Mouse (Mus musculus) brain, embryonic 14.5 days (tissue): ENCODE measurements around the gene Ipcef1. TPM values are rescaled to one million over a fixed set of nuclear protein-coding genes. Genes with fewer than 3 reads are reported as not detected.
"Not testable (repeated sequence)": the region's sequence is repeated elsewhere in the genome, so short reads cannot be mapped to it uniquely, and the experiment has no call there.

Source experiments
- DNase-seq: peaks from one replicate; pipeline ENCODE4 v3.0.0-alpha.2; 2011; ENCODE audit warnings: low read depth
- CTCF ChIP-seq: fragments of 200-500 bp; IDR thresholded peaks from 2 replicates; pipeline ENCODE4 v1.5.1; 2012; ENCODE audit warnings: inconsistent platforms, mild to moderate bottlenecking, moderate library complexity, borderline replicate concordance; ENCODE audit not compliant: insufficient read depth, insufficient read length; ENCODE audit errors: extremely low read depth
- POLR2A ChIP-seq: fragments of 200-500 bp; IDR thresholded peaks from 2 replicates; pipeline ENCODE4 v1.6.1; 2012; ENCODE audit warnings: mild to moderate bottlenecking, inconsistent platforms, borderline replicate concordance; ENCODE audit not compliant: poor library complexity, insufficient read depth, insufficient read length, severe bottlenecking; ENCODE audit errors: extremely low read depth
- polyA plus RNA-seq: library from polyadenylated mRNA; depleted of rRNA; stranded (reverse); fragments of >200 nt; gene quantifications from 2 replicates; pipeline ENCODE4 v1.2.3, GENCODE M21; 2012

The Ipcef1 gene
- polyA plus RNA-seq, 1 experiment = 1.6 TPM

DNA sequence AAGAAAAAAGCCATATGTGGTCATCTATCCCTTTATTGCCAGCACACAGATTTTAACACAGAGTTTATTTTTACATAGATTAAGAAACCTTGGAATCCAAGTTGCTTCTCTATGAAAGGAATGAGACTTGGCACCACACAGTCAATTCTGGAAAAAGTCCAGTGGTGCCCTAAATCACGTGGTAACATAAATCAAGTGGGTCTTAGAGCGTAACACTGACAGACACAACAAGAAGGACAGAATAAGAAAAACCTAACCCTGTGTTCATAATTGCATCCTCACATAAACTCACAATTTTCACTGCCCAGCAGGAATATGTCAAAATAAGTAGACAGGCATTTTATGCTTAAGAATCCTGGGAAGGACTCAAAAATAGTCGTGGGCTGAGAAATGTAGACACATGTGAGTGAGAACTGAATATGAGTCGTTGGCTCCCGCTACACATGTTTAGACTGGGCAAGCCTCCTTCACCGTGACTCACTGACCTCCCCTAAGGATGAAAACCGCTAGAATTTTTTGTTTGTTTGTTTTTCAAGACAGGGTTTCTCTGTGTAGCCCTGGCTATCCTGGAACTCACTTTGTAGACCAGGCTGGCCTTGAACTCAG lies 32.4 kb downstream of the Ipcef1 start:
- no peak for DNase-seq
- no peak for TF ChIP-seq POLR2A
- no peak for TF ChIP-seq CTCF

DNA sequence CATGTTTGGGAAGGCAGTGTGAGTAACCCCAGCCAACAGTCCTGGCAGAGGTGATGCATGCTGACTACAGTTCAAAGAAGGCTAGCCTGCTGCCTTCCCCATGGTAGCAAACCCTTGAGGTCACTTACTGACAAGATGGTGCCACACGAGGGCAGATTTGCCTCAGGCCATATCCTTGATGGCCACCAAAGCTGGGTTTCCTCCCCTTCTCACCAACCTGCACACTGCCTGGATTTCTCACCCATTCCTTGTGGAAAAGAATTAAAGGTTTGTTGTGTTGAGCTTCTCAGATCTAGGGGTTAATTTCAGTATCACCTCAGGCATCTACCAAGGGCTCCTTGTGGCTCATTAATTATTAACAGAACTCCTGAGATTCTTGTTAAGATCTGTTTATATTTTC lies 37.1 kb downstream of the Ipcef1 start:
- no peak for TF ChIP-seq CTCF
- no peak for TF ChIP-seq POLR2A
- no peak for DNase-seq

DNA sequence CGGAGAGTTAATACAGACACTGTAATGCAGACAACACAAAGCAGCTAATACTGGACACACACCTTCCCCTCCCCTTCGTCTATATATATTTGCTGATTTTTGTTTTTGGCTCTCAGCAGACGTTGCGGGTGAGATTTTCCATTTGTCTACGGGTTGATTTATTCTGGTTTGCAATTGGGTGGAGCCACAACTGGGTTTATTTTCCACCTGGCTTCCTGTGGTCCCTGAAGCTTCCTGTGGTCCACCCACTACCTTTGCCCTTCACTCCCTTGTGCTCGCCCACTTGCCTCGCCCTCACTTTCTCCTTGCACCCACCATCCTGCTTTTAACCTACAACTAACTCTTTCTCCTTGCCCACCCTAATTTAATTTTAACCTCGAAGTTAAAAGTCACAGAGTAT lies 41.7 kb downstream of the Ipcef1 start:
- DNase-seq = no peak
- no peak for TF ChIP-seq CTCF
- no peak for TF ChIP-seq POLR2A

DNA sequence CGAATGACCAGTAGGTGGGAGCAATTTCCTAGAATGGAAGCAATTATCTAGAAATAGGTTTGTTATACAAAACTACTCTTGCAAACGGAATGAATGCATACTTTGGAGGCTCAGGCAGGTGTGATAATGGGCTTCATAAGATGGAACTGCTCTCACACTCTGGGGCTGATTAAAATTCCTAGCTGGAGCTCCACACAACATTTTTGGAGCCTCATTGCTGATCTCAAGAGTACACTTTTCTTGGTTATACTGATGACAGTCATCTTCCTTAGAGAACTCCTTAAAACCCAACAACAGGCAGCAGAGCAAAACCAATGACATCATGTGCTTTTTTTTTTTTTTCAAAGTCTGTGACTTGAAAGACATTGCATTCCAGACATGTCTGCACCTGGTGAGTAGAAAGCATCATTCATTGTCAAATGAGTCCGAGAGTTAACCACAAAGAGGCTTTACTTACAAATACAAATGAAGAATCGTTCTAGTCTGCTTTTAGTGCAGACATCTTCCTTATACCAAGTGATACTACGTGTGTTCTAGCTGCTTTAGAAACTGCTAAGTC lies 47.2 kb downstream of the Ipcef1 start:
- no peak for TF ChIP-seq CTCF
- TF ChIP-seq POLR2A = no peak
- peak; percentile 25 for DNase-seq

DNA sequence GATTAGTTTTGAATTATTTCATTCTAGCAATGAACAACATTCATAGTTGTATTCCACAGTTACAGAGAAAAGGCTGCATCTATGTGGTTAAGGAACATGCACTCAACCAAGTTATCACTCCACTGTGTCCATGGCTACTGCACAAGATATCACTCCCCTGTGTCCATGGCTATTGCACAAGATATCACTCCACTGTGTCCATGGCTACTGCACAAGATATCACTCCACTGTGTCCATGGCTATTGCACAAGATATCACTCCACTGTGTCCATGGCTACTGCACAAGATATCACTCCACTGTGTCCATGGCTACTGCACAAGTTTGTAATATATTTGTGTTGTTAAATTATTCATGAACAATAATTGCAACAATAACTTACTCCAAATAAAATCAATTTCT lies 48.4 kb downstream of the Ipcef1 start:
- DNase-seq = not testable (repeated sequence)

DNA sequence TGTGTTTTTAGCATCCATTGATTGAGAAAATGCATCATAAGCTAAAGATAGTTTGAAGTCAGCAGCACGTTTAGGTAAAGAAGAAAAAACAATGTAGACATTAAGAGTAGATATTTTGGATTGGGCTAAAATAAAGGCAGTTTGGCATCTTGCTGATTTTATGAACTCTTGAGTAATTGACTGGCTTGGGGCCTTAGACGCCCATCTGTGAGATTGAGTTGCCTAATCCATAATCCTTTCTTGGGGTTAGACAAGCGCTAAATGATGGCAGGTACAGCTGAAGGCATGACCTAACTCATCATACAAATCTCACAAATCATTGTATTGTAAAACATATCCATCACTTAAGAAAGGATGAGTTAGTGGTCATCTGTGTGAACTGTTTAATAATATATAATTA lies 52.9 kb downstream of the Ipcef1 start:
- TF ChIP-seq POLR2A = no peak
- no peak for TF ChIP-seq CTCF
- DNase-seq = no peak

DNA sequence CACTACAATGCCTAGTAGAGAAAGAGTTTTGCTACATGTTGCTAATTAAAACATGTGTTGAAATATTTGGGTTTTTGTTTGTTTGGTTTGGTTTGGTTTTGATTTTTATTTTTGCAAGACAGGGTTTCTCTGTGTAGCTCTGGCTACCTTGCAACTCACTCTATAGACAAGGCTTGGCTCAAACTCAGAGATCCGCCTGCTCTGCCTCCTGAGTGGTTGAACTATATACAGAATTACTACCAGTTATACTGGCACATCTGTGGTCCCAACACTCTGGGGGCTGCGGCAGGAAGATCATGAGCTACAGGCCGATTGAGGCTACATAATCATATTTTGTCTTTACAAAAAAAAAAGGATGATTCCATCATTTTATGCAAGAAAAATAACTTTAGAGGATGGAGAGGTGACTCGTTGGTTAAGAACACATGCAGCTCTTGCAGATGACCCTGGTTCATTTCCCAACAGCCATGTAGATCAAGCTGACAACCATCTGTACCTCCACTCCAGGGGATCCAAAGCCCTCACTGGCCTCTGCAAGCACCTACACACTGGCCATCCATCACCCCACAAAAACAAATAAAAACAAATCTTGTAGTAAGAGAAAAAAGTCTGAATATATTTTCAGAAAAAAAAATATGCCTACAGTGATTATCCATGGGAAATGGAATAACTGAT lies 53.6 kb downstream of the Ipcef1 start:
- no peak for TF ChIP-seq POLR2A
- TF ChIP-seq CTCF = no peak

DNA sequence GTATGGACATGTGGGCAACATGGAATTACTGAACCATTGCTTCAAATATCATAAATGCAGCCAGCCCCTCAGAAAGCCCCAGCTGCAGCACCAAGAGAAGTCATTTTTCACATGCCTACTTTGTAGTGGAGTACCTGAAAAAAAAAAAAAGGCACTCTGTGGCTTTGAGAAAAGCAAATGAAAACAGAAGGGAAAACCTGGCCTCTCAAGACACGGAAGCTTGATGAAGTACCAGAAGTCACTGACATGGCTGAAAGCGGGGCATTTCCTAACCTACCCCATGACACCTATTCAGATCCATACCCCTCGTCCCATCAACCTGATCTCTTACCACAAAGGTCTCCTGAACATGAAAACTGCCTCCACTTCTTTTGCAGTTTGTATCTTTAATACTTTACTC lies 55.4 kb downstream of the Ipcef1 start:
- TF ChIP-seq CTCF (no peak), POLR2A (no peak)
- DNase-seq = no peak

More for the DNA sequence above, 53.6 kb downstream of the Ipcef1 start:
- no peak for DNase-seq

DNA sequence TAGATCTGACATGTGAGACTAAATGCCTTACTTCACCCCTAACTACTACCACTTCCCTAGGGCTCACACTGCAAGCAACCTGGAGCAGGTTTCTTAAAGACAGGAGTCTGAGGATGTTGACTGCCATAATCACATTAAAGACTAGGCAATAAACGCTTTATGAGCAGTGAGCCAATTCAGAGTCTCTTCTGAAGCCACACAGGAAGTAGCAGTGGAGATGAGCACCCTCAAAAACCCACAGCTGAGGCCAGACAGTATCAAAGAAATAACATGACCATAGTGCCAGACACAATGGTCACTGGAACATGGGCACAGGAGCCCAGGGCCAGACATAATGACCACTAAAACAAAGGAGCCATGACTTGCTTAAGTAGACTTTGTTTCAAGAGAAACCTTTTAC lies 63.7 kb downstream of the Ipcef1 start:
- DNase-seq = no peak
- TF ChIP-seq CTCF (no peak), POLR2A (no peak)

DNA sequence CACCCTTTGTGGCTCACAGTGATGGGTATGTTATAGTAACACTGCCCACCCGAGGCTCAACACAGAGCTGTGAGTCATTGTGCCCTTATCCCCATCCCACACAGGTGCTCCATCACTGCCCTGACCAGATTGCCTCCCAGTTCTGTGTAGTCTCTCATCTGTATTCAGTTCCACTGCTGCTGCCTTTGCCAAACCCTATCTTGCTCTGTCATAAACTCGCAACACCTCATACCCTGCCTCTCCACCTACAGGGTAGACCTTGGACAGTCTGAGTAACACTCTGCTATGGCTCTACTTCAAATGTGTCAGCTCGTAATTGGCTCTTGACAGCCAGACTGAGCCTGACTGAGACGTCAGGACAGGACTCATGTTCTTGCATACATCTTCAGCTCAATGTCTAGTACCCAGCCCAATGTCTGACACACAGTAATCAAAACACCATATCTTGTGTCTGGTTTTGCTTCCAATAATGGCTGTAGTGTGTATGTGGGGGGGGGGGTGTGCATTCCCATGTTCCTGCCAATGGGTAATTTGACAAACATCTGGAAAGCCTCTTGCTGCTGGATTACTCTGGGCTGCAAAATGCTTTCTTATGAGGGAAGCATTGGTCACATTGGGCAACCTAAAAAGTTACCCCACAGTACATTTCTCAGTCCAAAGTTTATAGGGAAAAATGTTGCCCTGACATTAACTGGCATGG lies 64.7 kb downstream of the Ipcef1 start:
- no peak for DNase-seq
- TF ChIP-seq CTCF (no peak), POLR2A (no peak)

DNA sequence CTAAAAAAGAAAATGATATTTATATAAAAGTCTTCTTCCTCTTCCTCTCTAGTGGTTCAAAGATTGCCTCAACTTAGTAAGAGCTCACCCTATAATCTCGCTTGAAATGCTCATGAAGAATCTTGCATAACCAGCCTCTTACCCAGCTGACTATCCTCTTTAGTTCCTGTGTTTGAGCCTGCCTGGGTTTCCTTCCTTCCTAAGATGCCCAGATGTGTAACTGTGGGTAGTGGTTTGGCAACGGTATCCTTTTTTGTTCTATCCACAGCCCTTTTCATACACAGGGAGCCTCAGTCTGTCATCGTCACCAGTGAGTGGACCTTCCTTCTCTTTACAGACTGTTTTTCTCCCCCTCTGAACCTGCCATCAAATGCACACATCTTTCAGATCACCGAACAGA lies 66.0 kb downstream of the Ipcef1 start:
- DNase-seq = no peak
- TF ChIP-seq POLR2A (no peak), CTCF (no peak)

DNA sequence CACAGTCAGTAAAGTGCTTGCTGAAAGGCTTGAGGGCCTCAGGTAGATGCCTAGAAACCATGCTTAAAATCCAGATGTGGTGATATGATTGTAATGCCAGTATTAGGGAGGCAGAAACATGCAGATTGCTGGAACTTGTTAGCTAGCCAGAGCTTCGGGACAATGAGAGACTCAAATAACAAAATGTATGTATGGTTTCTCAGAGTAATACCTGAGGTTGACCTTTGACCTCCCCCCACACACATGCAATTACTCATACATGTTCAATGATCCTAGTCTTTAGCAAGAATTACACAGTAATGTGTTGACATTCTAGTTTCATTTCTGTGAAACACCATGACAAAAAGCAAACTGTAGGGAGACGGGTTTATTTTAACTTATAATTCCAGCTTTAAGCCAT lies 68.8 kb downstream of the Ipcef1 start:
- TF ChIP-seq CTCF (no peak), POLR2A (no peak)
- DNase-seq = no peak
